11 mouse cellular contexts compared by ENCODE assay signal in genomic region chr16:23897486-23897885, GRCm38 (mm10). TPM values are rescaled to one million over a fixed set of nuclear protein-coding genes. Genes with fewer than 3 reads are reported as not detected.
DNase-seq lines count a peak whose midpoint lies in the region; ATAC-seq lines count a peak whose summit lies in the region.
"Had no signal": no experiment of that assay in that cellular context is flagged by ENCODE, and none has a peak within 500 bp of the region (broad histone marks: within the 10 kb centered on the region; RNA-seq: fewer than 3 reads in every experiment).

No protein-coding gene starts in this region.

- peak overlapping the region; percentile 53; the same call in 1 of the 2 replicates for H3K9ac ChIP-seq in heart, embryonic 14.5 days (ENCODE audit: low read length)
- H3K9ac ChIP-seq in hindbrain, embryonic 15.5 days: peak overlapping the region; percentile 49; the same call in 1 of the 2 replicates

- no peak for ATAC-seq in heart, embryonic 14.5 days (ENCODE audit: insufficient number of reproducible peaks, insufficient read depth, low FRiP score, low read depth)
- ATAC-seq in hindbrain, embryonic 15.5 days (ENCODE audit: low FRiP score, low read depth): no peak

- no peaks in the 10 kb centered on the region for H3K36me3 ChIP-seq in heart, embryonic 14.5 days (ENCODE audit: control insufficient read depth, insufficient read depth, low read length)
- no peaks in the 10 kb centered on the region for H3K36me3 ChIP-seq in hindbrain, embryonic 15.5 days

- no peak overlapping the region for H3K27ac ChIP-seq in heart, embryonic 14.5 days (replicated peaks in 1 of 2; ENCODE audit: control insufficient read depth in 1 of 2, insufficient read depth in 1 of 2, low read depth in 2 of 2, low read length in 2 of 2)
- peak overlapping the region; percentile 11; the same call in 1 of the 2 replicates for H3K27ac ChIP-seq in hindbrain, embryonic 15.5 days (replicated peaks)
- H3K27ac ChIP-seq: macrophage had no signal

- peaks cover 13% of the 10 kb centered on the region for H3K27me3 ChIP-seq in heart, embryonic 14.5 days (ENCODE audit: control insufficient read depth, insufficient read depth, low read length)
- H3K27me3 ChIP-seq in hindbrain, embryonic 15.5 days: no peaks in the 10 kb centered on the region

- DNase-seq in heart, adult 11 months: no peak
- DNase-seq in 3134 (ENCODE audit: extremely low read depth, insufficient read length, low spot score): peak; percentile 62
- DNase-seq in adrenal gland, adult 8-10 months: peak; percentile 24
- no peak for DNase-seq in frontal cortex, postnatal 14 days (ENCODE audit: low spot score in 2 of 2)
- no peak for DNase-seq in right cerebral cortex, postnatal 10 days (ENCODE audit: low spot score in 2 of 2)
- DNase-seq in thymus, postnatal 36 days: no peak

- peak overlapping the region; percentile 77 for H3K4me2 ChIP-seq in heart, embryonic 14.5 days (ENCODE audit: low read length)
- H3K4me2 ChIP-seq in hindbrain, embryonic 15.5 days: peak overlapping the region; percentile 66

- WGBS in heart, embryonic 14.5 days: 44% methylated on average over 5 of the region's 5 CpGs
- 54% methylated on average over 5 of the region's 5 CpGs for WGBS in hindbrain, embryonic 15.5 days

- peaks cover 0 to 6% of the 10 kb centered on the region in 2 experiments; a peak in 3 of 4 replicates for H3K4me1 ChIP-seq in heart, embryonic 14.5 days (ENCODE audit: control insufficient read depth in 2 of 2, insufficient read depth in 2 of 2, low read length in 2 of 2)
- peaks cover 14% of the 10 kb centered on the region for H3K4me1 ChIP-seq in hindbrain, embryonic 15.5 days (replicated peaks)

- H3K4me3 ChIP-seq in heart, embryonic 14.5 days (ENCODE audit: control insufficient read depth in 1 of 2, insufficient read depth in 1 of 2, low read depth in 1 of 2, low read length in 2 of 2): peak overlapping the region in 1 of 2 experiments; percentile 31; a peak in 1 of 4 replicates
- H3K4me3 ChIP-seq in hindbrain, embryonic 15.5 days: no peak overlapping the region
- H3K4me3 ChIP-seq: erythroblast, embryonic 14.5 days had no signal

- H3K9me3 ChIP-seq in heart, embryonic 14.5 days (ENCODE audit: control insufficient read depth, low read length): no peaks in the 10 kb centered on the region
- H3K9me3 ChIP-seq in hindbrain, embryonic 15.5 days: no peaks in the 10 kb centered on the region

RNA-seq across cellular contexts. Expression of gene Sst, which starts 6.7 kb away (rescaled TPM):
- polyA plus RNA-seq in heart, embryonic 14.5 days (2014; fragmentation: Nextera tagmentation; extraction: Ambion mirVana): not detected in 2 replicates
- under 1 TPM in 1 of 4 experiments, not detected in 3; 0.43 TPM for total RNA-seq in adrenal gland, adult 8-10 months (2022)
- polyA plus RNA-seq in hindbrain, embryonic 15.5 days (2015; fragmentation: Nextera tagmentation; extraction: Ambion mirVana): 271 and 279 TPM in 2 replicates
- total RNA-seq: ES-E14 had no signal
- polyA plus RNA-seq: erythroblast, embryonic 14.5 days; macrophage had no signal

RNA-seq across cellular contexts. Expression of gene Rtp2, which starts 34.7 kb away (rescaled TPM):
- polyA plus RNA-seq in heart, embryonic 14.5 days (2014; fragmentation: Nextera tagmentation; extraction: Ambion mirVana): not detected in 2 replicates
- not detected for total RNA-seq in adrenal gland, adult 8-10 months (2022)
- 0.17 TPM in 1 of 2 replicates, not detected in the other for polyA plus RNA-seq in hindbrain, embryonic 15.5 days (2015; fragmentation: Nextera tagmentation; extraction: Ambion mirVana)
- polyA plus RNA-seq: erythroblast, embryonic 14.5 days; macrophage had no signal

Comparison
In these comparisons a context has a peak if more than half of its experiments do, and no peak if none do; other contexts are left out.
1. DNase-seq: peak in 3134 (single experiment) and adrenal gland, adult 8-10 months (single experiment); none in heart, adult 11 months (single experiment), frontal cortex, postnatal 14 days (0 of 2), right cerebral cortex, postnatal 10 days (0 of 2) and thymus, postnatal 36 days (0 of 2).
2. RNA of gene Sst, which starts 6.7 kb away (polyA plus RNA-seq): 271 to 279 TPM in hindbrain, embryonic 15.5 days; not detected in heart, embryonic 14.5 days; every median in the first group is over 100 times any median in the second.